ENCODE assay signal across 9 mouse cellular contexts in genomic region chr9:56463686-56464515, GRCm38 (mm10). TPM values are rescaled to one million over a fixed set of nuclear protein-coding genes. Genes with fewer than 3 reads are reported as not detected.
DNase-seq lines count a peak whose midpoint lies in the region; ATAC-seq lines count a peak whose summit lies in the region.
"Had no signal": no experiment of that assay in that cellular context is flagged by ENCODE, and none has a peak within 500 bp of the region (broad histone marks: within the 10 kb centered on the region; RNA-seq: fewer than 3 reads in every experiment).

No protein-coding gene starts in this region.

- H3K27ac ChIP-seq in heart, embryonic 10.5 days = peak overlapping the region; percentile 1; the same call in 1 of the 2 replicates
- H3K27ac ChIP-seq in kidney, embryonic 16.5 days (ENCODE audit: low read length) = peak overlapping the region; percentile 69
- H3K27ac ChIP-seq in stomach, embryonic 16.5 days (ENCODE audit: low read length) = peak overlapping the region; percentile 62
- H3K27ac ChIP-seq in hindbrain, embryonic 16.5 days (ENCODE audit: low read depth, low read length) = no peak overlapping the region

- H3K36me3 ChIP-seq in heart, embryonic 10.5 days = peaks cover 18% of the 10 kb centered on the region
- H3K36me3 ChIP-seq in kidney, embryonic 16.5 days (ENCODE audit: insufficient read depth, low read length) = peaks cover 10% of the 10 kb centered on the region; the same call in 1 of the 2 replicates
- peaks cover 9% of the 10 kb centered on the region for H3K36me3 ChIP-seq in stomach, embryonic 16.5 days (ENCODE audit: control insufficient read depth, insufficient read depth, low read length)
- no peaks in the 10 kb centered on the region for H3K36me3 ChIP-seq in hindbrain, embryonic 16.5 days (ENCODE audit: control insufficient read depth, insufficient read depth, low read length)

- DNase-seq in ovary, adult 18-20 months (ENCODE audit: low spot score) = peak; percentile 19
- no peak for DNase-seq in ovary, postnatal 36 days (ENCODE audit: low spot score)
- DNase-seq in heart, embryonic 10.5 days (ENCODE audit: low spot score) = no peak
- DNase-seq in thymus, postnatal 4 days = no peak

- no peak overlapping the region for H3K9ac ChIP-seq in kidney, embryonic 16.5 days (replicated peaks; ENCODE audit: low read length)
- H3K9ac ChIP-seq in stomach, embryonic 16.5 days (ENCODE audit: low read length) = no peak overlapping the region
- no peak overlapping the region for H3K9ac ChIP-seq in hindbrain, embryonic 16.5 days (ENCODE audit: low read depth, low read length)

- ATAC-seq in kidney, embryonic 16.5 days (ENCODE audit: low FRiP score, low TSS enrichment) = peak; percentile 75
- peak; percentile 51; the same call in 1 of the 2 replicates for ATAC-seq in stomach, embryonic 16.5 days (ENCODE audit: insufficient read depth, low FRiP score)
- ATAC-seq in cerebellum, adult (ENCODE audit: insufficient number of reproducible peaks, low FRiP score, low TSS enrichment) = no peak
- ATAC-seq in hindbrain, embryonic 16.5 days = no peak

- H3K4me2 ChIP-seq in kidney, embryonic 16.5 days (replicated peaks; ENCODE audit: low read depth, low read length) = no peak overlapping the region
- H3K4me2 ChIP-seq in stomach, embryonic 16.5 days (ENCODE audit: low read depth, low read length) = no peak overlapping the region
- H3K4me2 ChIP-seq in hindbrain, embryonic 16.5 days (ENCODE audit: low read length) = no peak overlapping the region

- peaks cover 37% of the 10 kb centered on the region for H3K4me1 ChIP-seq in heart, embryonic 10.5 days
- H3K4me1 ChIP-seq in kidney, embryonic 16.5 days (ENCODE audit: insufficient read depth, low read length) = peaks cover 55% of the 10 kb centered on the region
- H3K4me1 ChIP-seq in stomach, embryonic 16.5 days (ENCODE audit: control insufficient read depth, insufficient read depth, low read length) = peaks cover 31% of the 10 kb centered on the region
- peaks cover 12% of the 10 kb centered on the region for H3K4me1 ChIP-seq in hindbrain, embryonic 16.5 days (ENCODE audit: control insufficient read depth, insufficient read depth, low read depth, low read length)

- H3K9me3 ChIP-seq in heart, embryonic 10.5 days = no peaks in the 10 kb centered on the region
- no peaks in the 10 kb centered on the region for H3K9me3 ChIP-seq in kidney, embryonic 16.5 days (ENCODE audit: low read length)
- no peaks in the 10 kb centered on the region for H3K9me3 ChIP-seq in stomach, embryonic 16.5 days (replicated peaks; ENCODE audit: control insufficient read depth, low read length)
- H3K9me3 ChIP-seq in hindbrain, embryonic 16.5 days (ENCODE audit: control insufficient read depth, low read length) = no peaks in the 10 kb centered on the region
- H3K9me3 ChIP-seq: hindbrain, embryonic 10.5 days had no signal

- no peak overlapping the region for H3K4me3 ChIP-seq in heart, embryonic 10.5 days
- H3K4me3 ChIP-seq in kidney, embryonic 16.5 days (ENCODE audit: low read length) = no peak overlapping the region
- no peak overlapping the region for H3K4me3 ChIP-seq in stomach, embryonic 16.5 days (replicated peaks; ENCODE audit: low read length)
- no peak overlapping the region for H3K4me3 ChIP-seq in hindbrain, embryonic 16.5 days (ENCODE audit: low read length)
- H3K4me3 ChIP-seq: hindbrain, embryonic 10.5 days had no signal

- no peaks in the 10 kb centered on the region for H3K27me3 ChIP-seq in heart, embryonic 10.5 days (ENCODE audit: insufficient read depth, poor library complexity, severe bottlenecking)
- no peaks in the 10 kb centered on the region for H3K27me3 ChIP-seq in kidney, embryonic 16.5 days (ENCODE audit: insufficient read depth, low read length)
- no peaks in the 10 kb centered on the region for H3K27me3 ChIP-seq in stomach, embryonic 16.5 days (ENCODE audit: control insufficient read depth, insufficient read depth, low read length)
- no peaks in the 10 kb centered on the region for H3K27me3 ChIP-seq in hindbrain, embryonic 16.5 days (replicated peaks; ENCODE audit: control insufficient read depth, insufficient read depth, low read length)

- WGBS in heart, embryonic 10.5 days = 63% methylated on average over 4 of the region's 4 CpGs
- WGBS in kidney, embryonic 16.5 days = 30% methylated on average over 4 of the region's 4 CpGs
- WGBS in stomach, embryonic 16.5 days = 44% methylated on average over 4 of the region's 4 CpGs
- WGBS in hindbrain, embryonic 16.5 days = 61% methylated on average over 4 of the region's 4 CpGs

RNA-seq across cellular contexts. Expression of gene Hmg20a, which starts 45.5 kb away (rescaled TPM):
- polyA plus RNA-seq in heart, embryonic 10.5 days (2016; fragmentation: Nextera tagmentation; extraction: Ambion mirVana) = 56.9 and 62.4 TPM in 2 replicates
- polyA plus RNA-seq in kidney, embryonic 16.5 days (2015; fragmentation: Nextera tagmentation; extraction: Ambion mirVana) = 59.7 and 69.6 TPM in 2 replicates
- 46.2 and 48.3 TPM in 2 replicates for polyA plus RNA-seq in stomach, embryonic 16.5 days (2015; fragmentation: Nextera tagmentation; extraction: Ambion mirVana)
- polyA plus RNA-seq in hindbrain, embryonic 16.5 days (2015; fragmentation: Nextera tagmentation; extraction: Ambion mirVana) = 70.0 and 76.4 TPM in 2 replicates

RNA-seq across cellular contexts. Expression of gene Peak1, which starts 46.0 kb away (rescaled TPM):
- 10.0 and 10.3 TPM in 2 replicates for polyA plus RNA-seq in heart, embryonic 10.5 days (2016; fragmentation: Nextera tagmentation; extraction: Ambion mirVana)
- polyA plus RNA-seq in kidney, embryonic 16.5 days (2015; fragmentation: Nextera tagmentation; extraction: Ambion mirVana) = 14.0 and 16.9 TPM in 2 replicates
- polyA plus RNA-seq in stomach, embryonic 16.5 days (2015; fragmentation: Nextera tagmentation; extraction: Ambion mirVana) = 10.6 and 10.8 TPM in 2 replicates
- polyA plus RNA-seq in hindbrain, embryonic 16.5 days (2015; fragmentation: Nextera tagmentation; extraction: Ambion mirVana) = 5.2 and 5.9 TPM in 2 replicates

Comparison
In these comparisons a context has a peak if more than half of its experiments do, and no peak if none do; other contexts are left out.
1. ATAC-seq: peak in kidney, embryonic 16.5 days (single experiment) and stomach, embryonic 16.5 days (single experiment); none in cerebellum, adult (single experiment) and hindbrain, embryonic 16.5 days (single experiment).